Mouse (Mus musculus) kidney, embryonic 14.5 days (tissue): ENCODE results near the gene Qrich1. TPM values are rescaled to one million over a fixed set of nuclear protein-coding genes. Genes with fewer than 3 reads are reported as not detected.
"Not testable (repeated sequence)": the region's sequence is repeated elsewhere in the genome, so short reads cannot be mapped to it uniquely, and the experiment has no call there.

Experiments
- ATAC-seq: fragments of 200-750 bp; cut with Nextera tagmentation; 2 replicates; pipeline ENCODE4 v1.8.0; 2017; ENCODE audit warnings: moderate number of reproducible peaks, mild to moderate bottlenecking, moderate TSS enrichment, moderate library complexity; ENCODE audit not compliant: low FRiP score, low TSS enrichment
- H3K27ac ChIP-seq: fragments of 300-500 bp; sonication (generic); 2 replicates; pipeline ENCODE4 v1.5.1; 2014; ENCODE audit warnings: low read depth, mild to moderate bottlenecking, low read length, moderate library complexity, mixed read lengths
- H3K27me3 ChIP-seq: fragments of 300-500 bp; sonication (generic); 2 replicates; pipeline ENCODE4 v1.6.1; 2014; ENCODE audit warnings: mild to moderate bottlenecking, low read length; ENCODE audit not compliant: control insufficient read depth, insufficient read depth
- H3K36me3 ChIP-seq: fragments of 300-500 bp; sonication (generic); 2 replicates; pipeline ENCODE4 v1.6.1; 2014; ENCODE audit warnings: low read length, mixed read lengths; ENCODE audit not compliant: control insufficient read depth, insufficient read depth
- H3K4me1 ChIP-seq: fragments of 300-500 bp; sonication (generic); 2 replicates; pipeline ENCODE4 v1.6.1; 2014; ENCODE audit warnings: low read length, mixed read lengths; ENCODE audit not compliant: control insufficient read depth, insufficient read depth
- H3K4me2 ChIP-seq: fragments of 300-500 bp; sonication (generic); replicated peaks from 2 replicates; pipeline ENCODE4 v1.6.1; 2014; ENCODE audit warnings: low read depth, mild to moderate bottlenecking, low read length
- H3K4me3 ChIP-seq: fragments of 300-500 bp; sonication (generic); 2 replicates; pipeline ENCODE4 v1.5.1; 2014; ENCODE audit warnings: mild to moderate bottlenecking, low read length
- H3K9ac ChIP-seq: fragments of 300-500 bp; sonication (generic); 2 replicates; pipeline ENCODE4 v1.6.1; 2014; ENCODE audit warnings: low read depth, mild to moderate bottlenecking, low read length, moderate library complexity
- H3K9me3 ChIP-seq: fragments of 300-500 bp; sonication (generic); 2 replicates; pipeline ENCODE4 v1.6.1; 2016; ENCODE audit warnings: low read length; ENCODE audit not compliant: control insufficient read depth
- WGBS: fragments of 180-500 bp; shearing (Covaris S2); extraction: QIAGEN DNeasy Blood & Tissue Kit; methylation state at CpG from one replicate; pipeline ENCODE4 v1.1.7; 2014; 5-methylcytosine and 5-hydroxymethylcytosine counted together
- polyA plus RNA-seq: library from polyadenylated mRNA; unstranded; fragments of >200 nt; fragmentation: Nextera tagmentation; extraction: Ambion mirVana; gene quantifications from 2 replicates; pipeline ENCODE4 v1.2.1, GENCODE M21; 2014

Qrich1 gene
- polyA plus RNA-seq, 1 experiment from 2014 or later: 139 TPM

- WGBS: 2% methylated on average over 14 of the region's 14 CpGs
- Histone ChIP-seq H3K27ac (peak overlapping the region; percentile 72), H3K4me3 (peak overlapping the region; percentile 12)
Measured at GRCm38 (mm10) chr9:108587571-108588180, 71.1 kb downstream of the Qrich1 start.

DNA sequence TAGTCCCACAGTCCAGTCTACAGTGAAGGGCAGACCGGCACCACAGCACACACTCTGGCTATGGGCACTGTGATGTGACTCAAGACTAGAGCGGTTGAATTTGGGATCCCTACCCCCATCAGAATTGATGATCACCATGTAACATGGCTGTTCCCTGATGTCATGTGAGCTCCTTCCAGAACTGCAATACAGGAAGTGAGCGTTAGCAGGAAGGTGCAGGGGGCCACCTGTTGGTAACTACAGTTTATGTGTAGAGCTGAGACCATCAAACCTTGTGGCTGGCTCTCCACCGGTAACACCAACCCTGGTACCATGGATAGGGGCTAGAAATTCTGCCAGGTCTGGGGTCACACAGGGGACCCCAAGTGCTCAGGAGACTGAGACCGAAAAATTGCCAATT lies 72.6 kb downstream of the Qrich1 start:
- Histone ChIP-seq H3K9ac (no peak overlapping the region), H3K27ac (peak overlapping the region; percentile 57), H3K27me3 (no peaks in the 10 kb centered on the region), H3K9me3 (no peaks in the 10 kb centered on the region), H3K4me1 (peaks cover 14% of the 10 kb centered on the region), H3K4me3 (no peak overlapping the region), H3K36me3 (no peaks in the 10 kb centered on the region), H3K4me2 (no peak overlapping the region)
- no peak; the same call in 1 of the 2 replicates for ATAC-seq
- WGBS: 68% methylated on average over 5 of the region's 5 CpGs

More at GRCm38 (mm10) chr9:108587571-108588180, 71.1 kb downstream of the Qrich1 start:
- Histone ChIP-seq H3K36me3 (no peaks in the 10 kb centered on the region; the same call in 1 of the 2 replicates), H3K4me2 (peak overlapping the region; percentile 33), H3K4me1 (peaks cover 14% of the 10 kb centered on the region), H3K27me3 (no peaks in the 10 kb centered on the region), H3K9me3 (no peaks in the 10 kb centered on the region), H3K9ac (peak overlapping the region; percentile 23; the same call in 1 of the 2 replicates)
- ATAC-seq: peak; percentile 97

DNA sequence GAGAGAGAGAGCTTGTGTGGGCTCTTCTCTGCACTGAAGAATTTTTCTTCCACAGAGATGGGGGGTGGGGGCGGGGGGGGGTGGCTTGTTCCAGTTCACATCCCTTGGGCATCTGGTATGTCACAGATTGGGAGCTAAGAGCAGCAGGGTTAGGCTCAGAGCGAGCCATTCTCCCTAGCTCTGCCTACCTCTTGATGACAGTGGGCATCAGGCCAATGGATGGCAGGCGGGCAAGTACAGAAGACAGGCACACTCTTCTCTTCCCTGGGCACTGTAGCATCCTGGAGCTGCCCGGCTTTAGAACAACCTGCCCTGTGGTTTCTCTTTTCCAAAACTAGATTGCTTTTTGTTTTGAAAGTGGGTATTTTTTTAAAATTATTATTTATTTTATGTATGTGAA lies 74.9 kb downstream of the Qrich1 start:
- no peak overlapping the region for H3K4me3 ChIP-seq
- no peak for ATAC-seq
- H3K27me3 ChIP-seq: no peaks in the 10 kb centered on the region
- peaks cover 14% of the 10 kb centered on the region for H3K4me1 ChIP-seq
- WGBS: 80% methylated on average over 4 of the region's 4 CpGs
- no peaks in the 10 kb centered on the region for H3K9me3 ChIP-seq
- no peaks in the 10 kb centered on the region for H3K36me3 ChIP-seq
- H3K4me2 ChIP-seq: no peak overlapping the region
- H3K27ac ChIP-seq: no peak overlapping the region
- no peak overlapping the region for H3K9ac ChIP-seq

DNA sequence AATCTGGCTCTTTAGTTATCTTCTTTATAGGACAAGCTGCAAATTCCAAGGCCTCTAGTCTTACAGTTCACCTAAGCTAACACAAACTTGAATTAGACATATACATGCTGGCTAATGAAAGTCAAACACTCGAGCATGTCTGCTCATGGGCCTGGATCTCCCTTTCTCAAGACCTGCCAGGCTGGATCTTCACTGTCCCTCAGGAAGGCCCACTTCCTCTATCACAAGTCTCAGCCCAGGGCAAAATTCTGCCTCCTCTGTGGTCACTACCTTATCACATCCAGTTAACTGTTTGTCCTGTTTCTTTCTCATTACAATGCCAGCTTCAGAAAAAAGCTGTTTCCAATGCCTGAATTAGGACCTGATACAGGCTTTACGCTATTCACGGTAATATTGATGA lies 77.7 kb downstream of the Qrich1 start:
- H3K4me2 ChIP-seq: no peak overlapping the region
- no peaks in the 10 kb centered on the region for H3K4me1 ChIP-seq
- H3K9ac ChIP-seq: no peak overlapping the region
- no peak overlapping the region for H3K4me3 ChIP-seq
- no peak for ATAC-seq
- no peak overlapping the region for H3K27ac ChIP-seq
- no peaks in the 10 kb centered on the region for H3K9me3 ChIP-seq
- WGBS: 87% methylated on average over 3 of the region's 3 CpGs
- no peaks in the 10 kb centered on the region for H3K36me3 ChIP-seq
- no peaks in the 10 kb centered on the region for H3K27me3 ChIP-seq

DNA sequence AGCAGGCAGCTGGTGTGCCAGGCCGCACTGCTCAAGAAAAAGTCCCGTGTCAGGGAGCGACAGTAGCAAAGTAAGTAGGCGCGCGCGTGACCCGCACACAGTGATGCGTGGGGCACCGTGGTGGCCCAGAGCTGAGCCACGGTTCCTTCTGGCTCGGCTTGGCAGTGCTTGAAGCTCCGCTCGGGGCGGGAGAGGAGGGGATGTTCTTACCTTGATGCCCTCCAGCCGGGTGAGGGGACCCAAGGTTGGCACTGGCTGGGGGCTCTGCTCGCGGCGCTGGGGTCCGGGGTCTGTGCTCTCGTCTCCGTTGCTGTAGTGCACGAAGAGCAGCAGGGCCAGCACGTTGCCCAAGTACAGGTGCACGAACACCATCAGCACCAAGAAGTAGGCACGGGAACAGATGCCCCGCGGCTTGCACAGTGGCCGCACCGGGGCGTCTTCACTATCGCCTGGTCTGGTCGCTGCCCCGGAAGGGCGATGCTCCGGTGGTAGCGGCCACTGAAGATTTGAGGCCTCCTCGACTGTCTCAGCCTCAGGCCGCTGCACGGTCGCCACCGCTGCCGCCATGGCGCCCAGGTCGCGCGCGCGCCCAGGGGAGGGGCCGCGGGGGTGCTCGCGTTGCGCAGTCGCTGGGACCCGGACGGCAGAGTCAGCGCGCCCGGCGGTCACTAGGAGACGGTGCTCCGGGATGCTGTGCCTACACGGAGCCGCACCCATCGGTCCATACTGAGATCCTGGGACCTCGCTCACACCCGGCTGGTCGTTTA lies 80.6 kb downstream of the Qrich1 start, which contains the start of gene P4htm:
Gene P4htm, minus strand, starts transcription at position 670 of the 767 bp plus-strand sequence.
- peak; percentile 82 for ATAC-seq
- WGBS: 2% methylated on average over 66 of the region's 69 CpGs
- no peak within 1 kb of the TSS; the same call in 1 of the 2 replicates for H3K27ac ChIP-seq

DNA sequence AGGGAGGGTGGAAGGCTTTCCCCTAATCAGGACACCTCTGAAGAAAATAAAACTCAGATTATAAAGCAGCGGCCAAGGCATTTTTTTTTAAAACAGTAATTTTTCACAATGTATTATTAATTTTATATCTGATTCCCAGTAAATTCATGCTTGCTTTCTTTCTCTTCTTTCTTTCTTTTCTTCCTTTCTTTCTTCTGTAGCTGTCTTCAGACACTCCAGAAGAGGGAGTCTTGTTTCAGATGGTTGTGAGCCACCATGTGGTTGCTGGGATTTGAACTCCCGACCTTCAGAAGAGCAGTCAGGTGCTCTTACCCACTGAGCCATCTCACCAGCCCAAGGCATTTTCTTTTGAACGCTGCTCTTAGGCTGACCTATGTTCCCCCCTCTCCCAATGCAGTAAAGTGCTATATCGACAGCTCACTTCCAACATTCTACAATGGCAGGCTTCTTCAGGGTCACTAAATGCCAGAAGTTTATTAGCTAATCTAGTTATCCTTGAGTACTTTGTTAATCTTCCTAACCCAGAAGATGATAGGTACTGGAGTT lies 82.5 kb downstream of the Qrich1 start:
- WGBS: 74% methylated on average over 4 of the region's 4 CpGs
- Histone ChIP-seq H3K27me3 (no peaks in the 10 kb centered on the region), H3K36me3 (peaks cover 15% of the 10 kb centered on the region), H3K9me3 (no peaks in the 10 kb centered on the region), H3K27ac (no peak overlapping the region), H3K9ac (no peak overlapping the region), H3K4me1 (no peaks in the 10 kb centered on the region), H3K4me3 (no peak overlapping the region), H3K4me2 (no peak overlapping the region)
- no peak for ATAC-seq

More for the DNA sequence above, 80.6 kb downstream of the Qrich1 start, which contains the start of gene P4htm:
- Histone ChIP-seq H3K9ac (peak within 1 kb of the TSS; percentile 76), H3K9me3 (no peaks in the 10 kb centered on the region), H3K4me2 (peak within 1 kb of the TSS; percentile 93), H3K4me1 (no peaks in the 10 kb centered on the region), H3K27me3 (no peaks in the 10 kb centered on the region), H3K36me3 (no peaks in the 10 kb centered on the region), H3K4me3 (peak within 1 kb of the TSS; percentile 75)

- WGBS: 50% methylated on average over 2 of the region's 2 CpGs
- H3K9ac ChIP-seq: no peak overlapping the region
- no peak overlapping the region for H3K27ac ChIP-seq
- peaks cover 24% of the 10 kb centered on the region for H3K36me3 ChIP-seq
- no peaks in the 10 kb centered on the region for H3K9me3 ChIP-seq
- no peak for ATAC-seq
- no peak overlapping the region for H3K4me2 ChIP-seq
- no peaks in the 10 kb centered on the region for H3K27me3 ChIP-seq
- no peak overlapping the region for H3K4me3 ChIP-seq
- no peaks in the 10 kb centered on the region for H3K4me1 ChIP-seq
Measured at GRCm38 (mm10) chr9:108600011-108600410, 83.4 kb downstream of the Qrich1 start.

GRCm38 (mm10) chr9:108601986-108602385 lies 85.4 kb downstream of the Qrich1 start:
- H3K4me2 ChIP-seq: no peak overlapping the region
- 83% methylated on average over 4 of the region's 4 CpGs for WGBS
- H3K27me3 ChIP-seq: no peaks in the 10 kb centered on the region
- no peaks in the 10 kb centered on the region for H3K4me1 ChIP-seq
- peaks cover 41% of the 10 kb centered on the region for H3K36me3 ChIP-seq
- no peaks in the 10 kb centered on the region for H3K9me3 ChIP-seq
- H3K4me3 ChIP-seq: no peak overlapping the region
- no peak overlapping the region for H3K27ac ChIP-seq
- H3K9ac ChIP-seq: no peak overlapping the region
- ATAC-seq: no peak

DNA sequence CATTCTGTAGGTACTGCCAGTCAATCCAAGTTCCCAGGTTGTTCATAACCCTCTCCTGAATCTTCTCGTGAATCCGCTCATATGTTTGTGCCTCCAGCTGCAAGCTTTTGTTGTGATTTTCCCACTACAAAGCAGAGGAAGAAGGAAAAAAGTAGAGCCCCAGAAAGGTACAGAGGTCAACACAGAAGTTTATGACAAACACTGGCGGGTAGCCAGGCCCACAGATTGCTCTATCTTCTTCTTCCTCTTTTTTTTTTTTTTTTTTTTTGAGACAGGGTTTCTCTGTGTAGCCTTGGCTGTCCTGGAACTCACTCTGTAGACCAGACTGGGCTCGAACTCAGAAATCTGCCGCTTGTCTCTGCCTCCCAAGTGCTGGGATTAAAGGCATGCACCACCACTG lies 91.3 kb downstream of the Qrich1 start:
- not testable (repeated sequence) for H3K9me3 ChIP-seq, H3K27me3 ChIP-seq, H3K4me3 ChIP-seq, H3K4me1 ChIP-seq, ATAC-seq, H3K27ac ChIP-seq, H3K4me2 ChIP-seq, H3K9ac ChIP-seq
- peaks cover 94% of the 10 kb centered on the region for H3K36me3 ChIP-seq
- WGBS: 94% methylated on average over 5 of the region's 5 CpGs
